Mouse (Mus musculus): Measurements from ENCODE around the gene Klhdc9. TPM values are rescaled to one million over a fixed set of nuclear protein-coding genes. Genes with fewer than 3 reads are reported as not detected.

The Klhdc9 gene
- polyA plus RNA-seq, 2 experiments from 2014 or later, result 0.48 TPM; not detected in 1

Other genes with a start within 250 kb of the Klhdc9 start
- 1 to 10 TPM; 2.1 to 2.4 TPM for gene Cfap126, start 246.9 kb downstream of the Klhdc9 start, polyA plus RNA-seq (2017; shearing (Covaris generic))
- 100 to 1,000 TPM; 102 to 131 TPM for gene Sdhc, start 210.2 kb downstream of the Klhdc9 start, polyA plus RNA-seq (2017; shearing (Covaris generic))
- not detected for gene Mpz, start 210.1 kb downstream of the Klhdc9 start, polyA plus RNA-seq (2017; shearing (Covaris generic))
- not detected for gene Pcp4l1, start 164.5 kb downstream of the Klhdc9 start, polyA plus RNA-seq (2017; shearing (Covaris generic))
- gene Nr1i3, start 146.8 kb downstream of the Klhdc9 start, polyA plus RNA-seq (2017; shearing (Covaris generic)), result under 1 TPM; 0.40 to 0.66 TPM
- 10 to 100 TPM; 25.1 to 27.8 TPM for gene Tomm40l, start 138.3 kb downstream of the Klhdc9 start, polyA plus RNA-seq (2017; shearing (Covaris generic))
- not detected for gene Apoa2, start 135.7 kb downstream of the Klhdc9 start, polyA plus RNA-seq (2017; shearing (Covaris generic))
- 1 to 10 TPM; 1.7 to 4.0 TPM for gene Fcer1g, start 126.4 kb downstream of the Klhdc9 start, polyA plus RNA-seq (2017; shearing (Covaris generic))
- under 1 TPM in 1 of 2 experiments, not detected in 1; 0.09 TPM for gene Adamts4, start 110.4 kb downstream of the Klhdc9 start, polyA plus RNA-seq (2017; shearing (Covaris generic))
- gene Ndufs2, start 109.4 kb downstream of the Klhdc9 start, polyA plus RNA-seq (2017; shearing (Covaris generic)), result 100 to 1,000 TPM; 108 to 141 TPM
- gene B4galt3, start 90.5 kb downstream of the Klhdc9 start, polyA plus RNA-seq (2017; shearing (Covaris generic)), result 10 to 100 TPM; 33.1 to 35.7 TPM
- gene Ppox, start 79.6 kb downstream of the Klhdc9 start, polyA plus RNA-seq (2017; shearing (Covaris generic)), result 10 to 100 TPM; 53.6 to 58.0 TPM
- gene Usp21, start 72.8 kb downstream of the Klhdc9 start, polyA plus RNA-seq (2017; shearing (Covaris generic)), result 10 to 100 TPM; 11.8 to 19.8 TPM
- 100 to 1,000 TPM; 100 to 110 TPM for gene Ufc1, start 65.8 kb downstream of the Klhdc9 start, polyA plus RNA-seq (2017; shearing (Covaris generic))
- gene Dedd, start 31.7 kb downstream of the Klhdc9 start, polyA plus RNA-seq (2017; shearing (Covaris generic)), result 10 to 100 TPM; 33.7 to 35.2 TPM
- gene Nit1, start 15.2 kb downstream of the Klhdc9 start, polyA plus RNA-seq (2017; shearing (Covaris generic)), result 10 to 100 TPM; 26.3 to 29.7 TPM
- gene Pfdn2, start 15.1 kb downstream of the Klhdc9 start, polyA plus RNA-seq (2017; shearing (Covaris generic)), result 10 to 100 TPM; 34.7 to 60.5 TPM
- gene Nectin4, start 9.3 kb upstream of the Klhdc9 start, polyA plus RNA-seq (2017; shearing (Covaris generic)), result under 1 TPM in 1 of 2 experiments, not detected in 1; 0.09 TPM
- gene Arhgap30, start 28.2 kb upstream of the Klhdc9 start, polyA plus RNA-seq (2017; shearing (Covaris generic)), result 10 to 100 TPM; 71.7 to 78.8 TPM
- 10 to 100 TPM; 41.0 to 43.1 TPM for gene Usf1, start 50.5 kb upstream of the Klhdc9 start, polyA plus RNA-seq (2017; shearing (Covaris generic))
- gene Tstd1, start 58.1 kb upstream of the Klhdc9 start, polyA plus RNA-seq (2017; shearing (Covaris generic)), result 1 to 10 TPM; 5.9 to 10.0 TPM
- gene F11r, start 76.7 kb upstream of the Klhdc9 start, polyA plus RNA-seq (2017; shearing (Covaris generic)), result under 1 TPM in 1 of 2 experiments, not detected in 1; 0.18 TPM
- 10 to 100 TPM in 1 of 2 experiments, 1 to 10 TPM in 1; 8.9 to 11.1 TPM for gene Alyref2, start 142.7 kb upstream of the Klhdc9 start, polyA plus RNA-seq (2017; shearing (Covaris generic))
- not detected for gene Itln1, start 174.5 kb upstream of the Klhdc9 start, polyA plus RNA-seq (2017; shearing (Covaris generic))
- gene Cd244a, start 198.4 kb upstream of the Klhdc9 start, polyA plus RNA-seq (2017; shearing (Covaris generic)), result 1 to 10 TPM; 1.0 to 1.4 TPM
- 10 to 100 TPM; 45.6 to 82.3 TPM for gene Ly9, start 246.6 kb upstream of the Klhdc9 start, polyA plus RNA-seq (2017; shearing (Covaris generic))